Mouse (Mus musculus): ENCODE measurements around the gene E4f1.
A peak's percentile ranks its signal among the peaks of the same experiment; 100 is the strongest.
"Not testable (repeated sequence)": the region's sequence is repeated elsewhere in the genome, so short reads cannot be mapped to it uniquely, and the experiment has no call there.

Gene E4f1

GRCm38 (mm10) chr17:24455523-24456206 lies 14.4 kb downstream of the E4f1 start:
- DNase-seq (ENCODE audit: low spot score), result not testable (repeated sequence)

GRCm38 (mm10) chr17:24454756-24455522 lies 15.2 kb downstream of the E4f1 start:
- DNase-seq (ENCODE audit: low spot score), result peak; percentile 100

- DNase-seq (ENCODE audit: low spot score), result no peak
These were observed 15.8 kb downstream of the E4f1 start for GRCm38 (mm10) chr17:24454218-24454755.

- no peak for DNase-seq (ENCODE audit: low spot score)
These were observed 16.7 kb downstream of the E4f1 start for GRCm38 (mm10) chr17:24453372-24453771.

- DNase-seq (ENCODE audit: low spot score), result no peak
These were observed 18.9 kb downstream of the E4f1 start for GRCm38 (mm10) chr17:24451220-24451619.

- DNase-seq (ENCODE audit: low spot score), result no peak
These were observed 20.6 kb downstream of the E4f1 start for GRCm38 (mm10) chr17:24449507-24449906.

- DNase-seq (ENCODE audit: low spot score), result no peak
These were observed 23.5 kb downstream of the E4f1 start for GRCm38 (mm10) chr17:24446590-24446989.

GRCm38 (mm10) chr17:24443409-24443808 lies 26.7 kb downstream of the E4f1 start:
- no peak for DNase-seq (ENCODE audit: low spot score)

GRCm38 (mm10) chr17:24442632-24443155 lies 27.4 kb downstream of the E4f1 start, which contains the start of gene Dnase1l2:
TSS of gene Dnase1l2 (minus strand) at chr17:24443105.
- DNase-seq (ENCODE audit: low spot score), result no peak

GRCm38 (mm10) chr17:24442107-24442506 lies 28.0 kb downstream of the E4f1 start:
- no peak for DNase-seq (ENCODE audit: low spot score)

- no peak for DNase-seq (ENCODE audit: low spot score)
These were observed 29.0 kb downstream of the E4f1 start for GRCm38 (mm10) chr17:24441148-24441547.

GRCm38 (mm10) chr17:24440377-24440776 lies 29.7 kb downstream of the E4f1 start:
- no peak for DNase-seq (ENCODE audit: low spot score)

GRCm38 (mm10) chr17:24437016-24437415 lies 33.1 kb downstream of the E4f1 start:
- DNase-seq (ENCODE audit: low spot score), result peak; percentile 39

GRCm38 (mm10) chr17:24429201-24429983 lies 40.7 kb downstream of the E4f1 start:
- no peak for DNase-seq (ENCODE audit: low spot score)

- DNase-seq (ENCODE audit: low spot score), result no peak
These were observed 42.9 kb downstream of the E4f1 start for GRCm38 (mm10) chr17:24427170-24427557.

GRCm38 (mm10) chr17:24426471-24427169 lies 43.5 kb downstream of the E4f1 start, which contains the start of gene Eci1:
TSS of gene Eci1 (plus strand) at chr17:24426641.
- DNase-seq (ENCODE audit: low spot score), result peak; percentile 98

- no peak for DNase-seq (ENCODE audit: low spot score)
These were observed 44.2 kb downstream of the E4f1 start for GRCm38 (mm10) chr17:24425905-24426304.

GRCm38 (mm10) chr17:24425326-24425725 lies 44.8 kb downstream of the E4f1 start:
- DNase-seq (ENCODE audit: low spot score), result not testable (repeated sequence)

GRCm38 (mm10) chr17:24424489-24424888 lies 45.6 kb downstream of the E4f1 start:
- no peak for DNase-seq (ENCODE audit: low spot score)

- DNase-seq (ENCODE audit: low spot score), result no peak
These were observed 47.0 kb downstream of the E4f1 start for GRCm38 (mm10) chr17:24423114-24423513.

- no peak for DNase-seq (ENCODE audit: low spot score)
These were observed 54.0 kb downstream of the E4f1 start for GRCm38 (mm10) chr17:24416051-24416652.
